Mouse (Mus musculus): ENCODE data around the gene Ceacam12.
"Not testable (repeated sequence)": the region's sequence is repeated elsewhere in the genome, so short reads cannot be mapped to it uniquely, and the experiment has no call there.

Ceacam12 gene

DNA sequence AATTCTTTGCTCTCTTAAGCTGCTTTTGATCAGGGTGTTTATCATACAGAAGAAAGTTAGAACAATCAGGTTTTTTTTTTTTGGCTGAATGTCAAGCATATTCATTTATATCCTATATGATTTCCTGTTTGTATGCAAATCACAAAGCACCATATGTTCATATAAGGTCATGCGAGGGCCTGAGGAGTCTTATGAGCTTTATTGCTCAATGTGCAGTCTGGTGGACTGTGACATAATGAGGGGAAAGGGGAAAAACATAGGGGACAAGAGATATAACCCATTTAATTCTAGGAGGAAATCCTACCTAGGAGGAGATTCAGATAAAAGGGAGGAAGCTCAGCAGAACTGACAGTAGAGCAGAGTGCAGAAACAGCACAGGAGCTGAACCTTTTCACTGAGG is at the start of gene Ceacam12:
TSS of gene Ceacam12 (plus strand) at position 301 of the 400 bp plus-strand sequence.
- DNase-seq (ENCODE audit: low spot score in 2 of 2), result no peak

DNA sequence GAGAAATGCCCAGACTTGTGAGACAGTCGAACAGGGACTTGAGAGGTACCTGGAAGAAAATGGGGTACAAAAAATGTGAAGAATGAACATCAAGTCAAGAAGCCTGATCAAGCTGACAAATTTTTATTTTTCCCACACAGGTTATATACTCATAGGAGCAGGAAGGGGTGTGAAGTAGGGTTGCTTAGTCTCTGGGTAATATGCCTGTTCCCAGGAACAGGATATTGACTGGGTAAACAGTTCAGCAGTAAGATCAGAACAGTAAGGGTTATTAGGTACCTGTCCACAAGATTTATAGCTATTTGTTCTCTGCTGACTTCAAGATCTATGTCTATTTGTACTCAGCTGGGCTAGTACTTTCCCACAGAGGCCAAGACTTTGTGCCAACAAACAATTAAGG is 8.1 kb downstream of the Ceacam12 start:
- not testable (repeated sequence) for DNase-seq (ENCODE audit: low spot score in 2 of 2)

DNA sequence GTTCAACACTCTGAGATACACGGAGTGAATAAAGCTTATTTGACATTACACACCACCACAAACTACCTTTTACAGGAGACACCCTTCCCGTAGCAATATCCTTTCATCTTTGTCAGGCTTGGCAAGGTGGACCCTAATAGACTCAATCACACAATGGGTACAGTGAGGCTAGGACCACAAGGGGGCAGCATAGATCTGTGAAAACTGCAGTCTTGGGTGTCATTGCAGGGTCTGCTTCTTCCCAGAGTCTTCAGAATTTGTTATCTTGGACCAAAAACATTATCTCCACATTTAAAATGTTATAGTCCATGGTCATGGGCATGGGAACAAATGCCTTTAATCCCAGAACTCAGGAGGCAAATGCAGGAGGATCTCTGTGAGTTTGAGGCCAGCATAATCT is 35.1 kb downstream of the Ceacam12 start:
- DNase-seq (ENCODE audit: low spot score in 2 of 2), result no peak

All from heart, adult 9 months (tissue).